Mouse (Mus musculus) kidney, embryonic 16.5 days (tissue): ENCODE results near the gene Lrmda. TPM values are rescaled to one million over a fixed set of nuclear protein-coding genes. Genes with fewer than 3 reads are reported as not detected.

Experiments used
- ATAC-seq: fragments of 200-750 bp; cut with Nextera tagmentation; 2 replicates; pipeline ENCODE4 v1.8.0; 2017; ENCODE audit warnings: moderate TSS enrichment; ENCODE audit not compliant: low FRiP score, low TSS enrichment
- H3K27ac ChIP-seq: fragments of 300-500 bp; sonication (generic); 2 replicates; pipeline ENCODE4 v1.5.1; 2014; ENCODE audit warnings: low read length
- H3K27me3 ChIP-seq: fragments of 300-500 bp; sonication (generic); 2 replicates; pipeline ENCODE4 v1.6.1; 2014; ENCODE audit warnings: low read length, control low read depth, mixed read lengths; ENCODE audit not compliant: insufficient read depth
- H3K36me3 ChIP-seq: fragments of 300-500 bp; sonication (generic); 2 replicates; pipeline ENCODE4 v1.6.1; 2014; ENCODE audit warnings: low read length, control low read depth, mixed read lengths; ENCODE audit not compliant: insufficient read depth
- H3K4me1 ChIP-seq: fragments of 300-500 bp; sonication (generic); 2 replicates; pipeline ENCODE4 v1.6.1; 2014; ENCODE audit warnings: low read length, control low read depth, mixed read lengths; ENCODE audit not compliant: insufficient read depth
- H3K4me2 ChIP-seq: fragments of 300-500 bp; sonication (generic); replicated peaks from 2 replicates; pipeline ENCODE4 v1.6.1; 2014; ENCODE audit warnings: low read depth, low read length
- H3K4me3 ChIP-seq: fragments of 300-500 bp; sonication (generic); 2 replicates; pipeline ENCODE4 v1.5.1; 2014; ENCODE audit warnings: mild to moderate bottlenecking, low read length
- H3K9ac ChIP-seq: fragments of 300-500 bp; sonication (generic); replicated peaks from 2 replicates; pipeline ENCODE4 v1.6.1; 2014; ENCODE audit warnings: low read length
- H3K9me3 ChIP-seq: fragments of 300-500 bp; sonication (generic); 2 replicates; pipeline ENCODE4 v1.6.1; 2016; ENCODE audit warnings: low read length, control low read depth
- WGBS: fragments of 180-500 bp; shearing (Covaris S2); extraction: QIAGEN DNeasy Blood & Tissue Kit; methylation state at CpG from one replicate; pipeline ENCODE4 v1.1.7; 2014; 5-methylcytosine and 5-hydroxymethylcytosine counted together
- polyA plus RNA-seq: library from polyadenylated mRNA; unstranded; fragments of >200 nt; fragmentation: Nextera tagmentation; extraction: Ambion mirVana; gene quantifications from 2 replicates; pipeline ENCODE4 v1.2.1, GENCODE M21; 2015

Lrmda gene
- polyA plus RNA-seq, 1 experiment from 2014 or later = 0.76 TPM

DNA sequence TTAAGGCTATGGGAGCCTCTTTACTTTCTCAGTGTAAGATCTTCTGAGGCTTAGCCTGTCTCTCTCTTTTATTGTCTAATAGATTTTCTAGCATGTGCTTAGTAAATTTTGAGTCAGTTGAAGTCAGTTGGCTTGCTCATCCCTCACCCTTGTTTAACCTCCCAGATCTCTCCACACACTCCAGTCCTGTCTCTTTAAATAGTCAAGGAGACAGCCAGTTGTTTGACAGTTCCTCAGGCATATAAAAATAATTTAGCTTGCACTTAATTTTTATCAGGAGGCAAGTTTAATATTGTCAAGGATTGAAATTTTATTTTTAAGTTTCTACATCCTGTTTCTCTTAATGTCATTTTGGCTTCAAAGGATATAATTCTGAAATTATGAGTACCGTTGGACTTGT, 303.5 kb downstream of the Lrmda start:
- no peak overlapping the region for H3K4me3 ChIP-seq
- 0 out of 2 replicates have a peak, but pooled peaks cover under 1% of the 10 kb centered on the region for H3K9me3 ChIP-seq
- no peaks in the 10 kb centered on the region for H3K27me3 ChIP-seq
- no peak for ATAC-seq
- no peak overlapping the region for H3K27ac ChIP-seq
- no peaks in the 10 kb centered on the region for H3K4me1 ChIP-seq
- no peaks in the 10 kb centered on the region for H3K36me3 ChIP-seq
- no peak overlapping the region for H3K9ac ChIP-seq
- WGBS = 76% methylated on average over 1 of the region's 1 CpGs
- no peak overlapping the region for H3K4me2 ChIP-seq

- Histone ChIP-seq H3K9me3 (0 out of 2 replicates have a peak, but pooled peaks cover 3% of the 10 kb centered on the region), H3K4me1 (no peaks in the 10 kb centered on the region), H3K36me3 (no peaks in the 10 kb centered on the region), H3K9ac (no peak overlapping the region), H3K27ac (no peak overlapping the region), H3K27me3 (no peaks in the 10 kb centered on the region), H3K4me2 (no peak overlapping the region), H3K4me3 (no peak overlapping the region)
- WGBS = 72% methylated on average over 7 of the region's 7 CpGs
- no peak for ATAC-seq
These were observed 304.2 kb downstream of the Lrmda start for GRCm38 (mm10) chr14:22323530-22324292.

- ATAC-seq = no peak
- Histone ChIP-seq H3K9me3 (0 out of 2 replicates have a peak, but pooled peaks cover 3% of the 10 kb centered on the region), H3K4me3 (no peak overlapping the region), H3K9ac (no peak overlapping the region), H3K27ac (no peak overlapping the region), H3K36me3 (no peaks in the 10 kb centered on the region), H3K4me1 (no peaks in the 10 kb centered on the region), H3K27me3 (no peaks in the 10 kb centered on the region), H3K4me2 (no peak overlapping the region)
- 74% methylated on average over 11 of the region's 11 CpGs for WGBS
These were observed 306.9 kb downstream of the Lrmda start for GRCm38 (mm10) chr14:22326218-22326964.

GRCm38 (mm10) chr14:22329191-22329590, 309.7 kb downstream of the Lrmda start:
- no peak overlapping the region for H3K4me2 ChIP-seq
- H3K27ac ChIP-seq = no peak overlapping the region
- WGBS = 72% methylated on average over 3 of the region's 3 CpGs
- H3K36me3 ChIP-seq = no peaks in the 10 kb centered on the region
- 0 out of 2 replicates have a peak, but pooled peaks cover 3% of the 10 kb centered on the region for H3K9me3 ChIP-seq
- no peak overlapping the region for H3K9ac ChIP-seq
- no peaks in the 10 kb centered on the region for H3K27me3 ChIP-seq
- no peaks in the 10 kb centered on the region for H3K4me1 ChIP-seq
- ATAC-seq = no peak
- no peak overlapping the region for H3K4me3 ChIP-seq

- Histone ChIP-seq H3K36me3 (no peaks in the 10 kb centered on the region), H3K4me3 (no peak overlapping the region), H3K4me2 (no peak overlapping the region), H3K27me3 (no peaks in the 10 kb centered on the region), H3K27ac (no peak overlapping the region), H3K9me3 (no peaks in the 10 kb centered on the region), H3K9ac (no peak overlapping the region), H3K4me1 (peaks cover 12% of the 10 kb centered on the region)
- ATAC-seq = no peak
- 71% methylated on average over 5 of the region's 5 CpGs for WGBS
These were observed 315.7 kb downstream of the Lrmda start for GRCm38 (mm10) chr14:22335101-22335820.

DNA sequence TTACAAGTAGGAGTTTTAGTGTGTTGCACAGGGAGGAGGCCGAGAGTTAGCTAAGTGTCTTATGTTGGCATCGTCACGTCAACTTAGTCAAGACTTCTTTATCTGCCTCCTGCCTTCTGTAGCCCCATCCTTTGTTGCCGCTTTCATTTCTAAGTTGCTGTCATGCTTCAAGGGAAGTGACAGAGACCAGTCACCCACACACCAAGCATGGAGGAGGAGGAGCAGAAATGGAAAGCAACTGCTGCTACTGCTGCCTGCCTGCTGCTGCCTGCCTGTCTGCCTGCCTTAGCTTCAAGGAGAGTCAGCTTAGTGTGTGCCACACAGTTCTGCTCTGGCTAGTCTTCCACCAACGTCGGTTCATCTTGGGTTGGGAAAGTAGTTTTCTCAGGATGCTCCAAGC, 319.7 kb downstream of the Lrmda start:
- H3K9me3 ChIP-seq = no peaks in the 10 kb centered on the region
- H3K27ac ChIP-seq = no peak overlapping the region
- H3K4me1 ChIP-seq = peaks cover 12% of the 10 kb centered on the region
- H3K9ac ChIP-seq = no peak overlapping the region
- H3K36me3 ChIP-seq = no peaks in the 10 kb centered on the region
- H3K27me3 ChIP-seq = no peaks in the 10 kb centered on the region
- ATAC-seq = no peak
- no peak overlapping the region for H3K4me3 ChIP-seq
- WGBS = 66% methylated on average over 6 of the region's 6 CpGs
- no peak overlapping the region for H3K4me2 ChIP-seq

DNA sequence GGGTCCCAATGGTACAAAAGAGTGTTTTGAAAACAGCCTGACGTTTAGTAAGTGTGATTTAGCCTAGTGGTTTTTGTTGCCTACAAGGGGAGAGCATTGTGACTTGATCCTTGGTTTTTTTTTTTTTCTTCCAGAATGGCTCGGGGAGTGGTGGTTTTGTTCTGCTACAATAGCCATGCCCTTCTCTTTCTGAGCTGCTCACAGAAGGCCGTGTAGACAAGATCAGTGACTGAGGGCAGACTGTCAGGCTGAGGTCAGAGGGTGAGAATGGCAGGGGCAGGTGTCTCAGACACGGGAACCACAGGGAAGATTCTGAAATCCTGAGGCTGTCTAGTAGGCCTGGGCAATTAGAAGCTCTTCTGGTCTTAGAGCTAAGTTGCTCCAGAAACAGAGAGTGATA, 323.8 kb downstream of the Lrmda start:
- Histone ChIP-seq H3K9ac (no peak overlapping the region), H3K4me2 (no peak overlapping the region), H3K4me3 (no peak overlapping the region), H3K4me1 (peaks cover 12% of the 10 kb centered on the region), H3K27ac (no peak overlapping the region), H3K36me3 (no peaks in the 10 kb centered on the region), H3K27me3 (no peaks in the 10 kb centered on the region), H3K9me3 (no peaks in the 10 kb centered on the region)
- WGBS = 38% methylated on average over 4 of the region's 4 CpGs
- no peak for ATAC-seq

DNA sequence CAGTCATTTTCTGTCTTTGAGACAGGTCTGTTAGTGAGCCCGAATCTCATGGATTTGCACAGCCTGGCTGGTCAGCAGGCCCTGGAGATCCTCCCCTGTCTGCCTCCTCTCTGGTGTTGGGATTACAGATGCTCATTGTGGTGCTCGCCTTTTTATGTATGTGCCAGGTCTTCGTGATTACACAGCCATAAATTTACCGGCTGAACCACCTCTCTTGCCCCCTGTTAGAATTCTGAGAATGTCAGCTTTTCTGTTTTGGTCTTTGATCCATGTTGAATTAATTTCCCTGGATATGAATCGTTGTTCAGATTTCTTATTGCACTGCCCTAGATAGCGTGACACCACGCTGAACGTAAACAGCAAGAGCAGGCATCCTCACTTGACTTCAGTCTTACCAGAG, 325.7 kb downstream of the Lrmda start:
- H3K36me3 ChIP-seq = no peaks in the 10 kb centered on the region
- no peaks in the 10 kb centered on the region for H3K4me1 ChIP-seq
- no peaks in the 10 kb centered on the region for H3K9me3 ChIP-seq
- no peak overlapping the region for H3K4me3 ChIP-seq
- H3K4me2 ChIP-seq = no peak overlapping the region
- no peak overlapping the region for H3K9ac ChIP-seq
- H3K27me3 ChIP-seq = no peaks in the 10 kb centered on the region
- H3K27ac ChIP-seq = no peak overlapping the region
- 60% methylated on average over 8 of the region's 8 CpGs for WGBS
- no peak for ATAC-seq

DNA sequence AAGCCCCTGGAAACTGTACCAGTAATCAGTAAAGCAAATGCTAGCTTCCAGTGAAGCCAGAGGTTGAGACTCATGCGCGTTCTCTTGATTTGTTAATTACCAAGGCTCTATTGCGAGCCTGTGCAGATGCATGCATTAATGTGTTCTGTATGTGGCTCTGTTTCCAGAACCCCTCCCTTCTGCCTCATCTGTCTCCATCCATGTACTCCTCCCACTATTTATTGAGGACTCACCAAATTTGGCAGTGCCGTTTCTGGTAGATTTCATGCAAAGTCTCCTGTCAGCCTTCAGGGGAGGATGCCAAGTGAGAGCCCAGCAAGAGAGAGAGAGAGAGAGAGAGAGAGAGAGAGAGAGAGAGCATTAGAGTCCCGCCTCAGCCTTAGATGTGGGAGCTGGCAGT, 334.1 kb downstream of the Lrmda start:
- H3K9me3 ChIP-seq = no peaks in the 10 kb centered on the region
- H3K9ac ChIP-seq = no peak overlapping the region
- H3K27me3 ChIP-seq = 0 out of 2 replicates have a peak, but pooled peaks cover 3% of the 10 kb centered on the region
- no peak overlapping the region for H3K4me2 ChIP-seq
- no peaks in the 10 kb centered on the region for H3K4me1 ChIP-seq
- no peak overlapping the region for H3K27ac ChIP-seq
- 81% methylated on average over 5 of the region's 5 CpGs for WGBS
- H3K36me3 ChIP-seq = no peaks in the 10 kb centered on the region
- H3K4me3 ChIP-seq = no peak overlapping the region
- no peak for ATAC-seq
